Mouse (Mus musculus) midbrain, postnatal 0 days (tissue): ENCODE data around the gene Platr17. TPM values are rescaled to one million over a fixed set of nuclear protein-coding genes. Genes with fewer than 3 reads are reported as not detected.
"Not testable (repeated sequence)": the region's sequence is repeated elsewhere in the genome, so short reads cannot be mapped to it uniquely, and the experiment has no call there.

ENCODE experiments used
- ATAC-seq: fragments of 200-750 bp; cut with Nextera tagmentation; 2 replicates; pipeline ENCODE4 v1.8.0; 2017; ENCODE audit warnings: moderate number of reproducible peaks, mild to moderate bottlenecking, moderate TSS enrichment, moderate library complexity; ENCODE audit not compliant: low FRiP score
- DNase-seq: peaks from one replicate; pipeline ENCODE4 v3.0.0-alpha.2; 2015; ENCODE audit warnings: low spot score
- H3K27ac ChIP-seq: fragments of 300-500 bp; sonication (generic); 2 replicates; pipeline ENCODE4 v1.5.1; 2014; ENCODE audit warnings: low read depth, mild to moderate bottlenecking, low read length, mixed read lengths
- H3K27me3 ChIP-seq: fragments of 300-500 bp; sonication (generic); 2 replicates; pipeline ENCODE4 v1.6.1; 2014; ENCODE audit warnings: low read length, control low read depth, mixed read lengths; ENCODE audit not compliant: insufficient read depth
- H3K36me3 ChIP-seq: fragments of 300-500 bp; sonication (generic); 2 replicates; pipeline ENCODE4 v1.6.1; 2014; ENCODE audit warnings: low read length, control low read depth, mixed read lengths; ENCODE audit not compliant: insufficient read depth
- H3K4me1 ChIP-seq: fragments of 300-500 bp; sonication (generic); 2 replicates; pipeline ENCODE4 v1.6.1; 2014; ENCODE audit warnings: mild to moderate bottlenecking, control low read depth, antibody characterized with exemption, low read length, mixed read lengths; ENCODE audit not compliant: insufficient read depth
- H3K4me2 ChIP-seq: fragments of 300-500 bp; sonication (generic); 2 replicates; pipeline ENCODE4 v1.6.1; 2014; ENCODE audit warnings: low read depth, mild to moderate bottlenecking, low read length, mixed read lengths; ENCODE audit not compliant: poor library complexity, severe bottlenecking
- H3K4me3 ChIP-seq: fragments of 300-500 bp; sonication (generic); 2 replicates; pipeline ENCODE4 v1.5.1; 2014; ENCODE audit warnings: low read depth, mild to moderate bottlenecking, low read length, moderate library complexity
- H3K9ac ChIP-seq: fragments of 300-500 bp; sonication (generic); replicated peaks from 2 replicates; pipeline ENCODE4 v1.6.1; 2014; ENCODE audit warnings: mild to moderate bottlenecking, low read length, moderate library complexity, mixed read lengths; ENCODE audit not compliant: poor library complexity, severe bottlenecking
- H3K9me3 ChIP-seq: fragments of 300-500 bp; sonication (generic); 2 replicates; pipeline ENCODE4 v1.6.1; 2016; ENCODE audit warnings: low read length, control low read depth
- CTCF ChIP-seq: IDR thresholded peaks from 2 replicates; pipeline ENCODE4 v1.5.1; 2016; ENCODE audit warnings: antibody characterized with exemption, mild to moderate bottlenecking
- WGBS: fragments of 180-500 bp; shearing (Covaris S2); extraction: QIAGEN DNeasy Blood & Tissue Kit; methylation state at CpG from one replicate; pipeline ENCODE4 v1.1.7; 2014; 5-methylcytosine and 5-hydroxymethylcytosine counted together
- polyA plus RNA-seq: library from polyadenylated mRNA; unstranded; fragments of >200 nt; fragmentation: Nextera tagmentation; extraction: Ambion mirVana; gene quantifications from 2 replicates; pipeline ENCODE4 v1.2.1, GENCODE M21; 2015
- total RNA-seq: library from RNA; depleted of rRNA; stranded (reverse); fragments of >200 nt; gene quantifications from 2 replicates; pipeline ENCODE4 v1.2.3, GENCODE M21; 2014; rRNA removed

Gene Platr17
- total RNA-seq, result 0.22 and 0.33 TPM in 2 replicates
- 1.4 and 1.5 TPM in 2 replicates for polyA plus RNA-seq

DNA sequence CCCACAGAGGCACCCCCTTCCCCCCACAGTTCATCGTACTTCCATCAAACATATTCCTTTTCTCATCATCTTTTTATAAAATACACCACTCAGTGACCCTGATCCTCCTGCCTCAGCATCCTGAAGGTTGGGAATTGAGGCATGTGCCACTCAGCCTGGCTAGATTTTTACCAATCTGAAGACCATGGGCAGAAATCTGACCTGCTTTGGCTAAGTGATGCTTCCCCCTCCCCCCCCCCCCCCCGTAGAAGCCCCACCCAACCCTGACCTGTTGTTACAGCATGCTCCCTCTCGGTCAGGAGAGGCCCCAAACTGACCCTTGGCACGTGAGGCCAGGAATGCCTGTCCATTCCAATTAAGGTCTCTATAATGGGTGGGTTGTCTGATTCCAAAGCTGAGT lies at the start of gene Platr17:
Platr17 (plus strand) TSS at position 301 of the 400 bp plus-strand sequence.
- WGBS, result 36% methylated on average over 3 of the region's 4 CpGs
- ATAC-seq, H3K36me3 ChIP-seq, H3K4me1 ChIP-seq, H3K27ac ChIP-seq, H3K4me2 ChIP-seq, DNase-seq, H3K9ac ChIP-seq, H3K4me3 ChIP-seq, H3K27me3 ChIP-seq, H3K9me3 ChIP-seq: not testable (repeated sequence)

DNA sequence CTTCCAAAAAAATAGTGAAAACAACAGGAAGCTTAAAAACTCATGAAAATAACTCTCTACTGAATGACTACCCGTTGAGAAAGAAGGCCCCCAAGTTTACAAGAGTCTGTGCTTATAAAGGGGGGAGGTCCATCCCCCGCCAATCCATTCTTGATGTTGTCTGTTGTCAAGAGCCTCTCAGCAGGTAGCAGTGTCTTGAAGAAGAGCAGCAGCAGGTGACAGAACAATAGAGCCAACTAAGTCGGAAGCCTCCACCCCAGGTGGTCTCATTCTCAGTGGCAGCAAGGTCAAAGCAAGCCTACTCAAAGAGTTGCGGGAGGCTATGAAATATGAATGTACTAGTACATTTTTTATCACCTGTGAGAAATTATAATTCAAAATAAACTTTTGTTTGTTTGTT lies 47.1 kb upstream of the Platr17 start:
- Histone ChIP-seq H3K9ac (no peak overlapping the region), H3K4me1 (no peaks in the 10 kb centered on the region), H3K4me3 (no peak overlapping the region), H3K9me3 (no peaks in the 10 kb centered on the region), H3K4me2 (no peak overlapping the region), H3K27me3 (no peaks in the 10 kb centered on the region), H3K36me3 (no peaks in the 10 kb centered on the region), H3K27ac (no peak overlapping the region)
- 64% methylated on average over 4 of the region's 4 CpGs for WGBS
- no peak for TF ChIP-seq CTCF
- DNase-seq, result no peak
- ATAC-seq, result no peak

- H3K27me3 ChIP-seq, result no peaks in the 10 kb centered on the region
- no peaks in the 10 kb centered on the region for H3K9me3 ChIP-seq
- peak; percentile 44 for TF ChIP-seq CTCF
- no peak for ATAC-seq
- no peaks in the 10 kb centered on the region for H3K36me3 ChIP-seq
- WGBS, result 33% methylated on average over 9 of the region's 9 CpGs
- DNase-seq, result peak; percentile 15
- no peak overlapping the region for H3K4me3 ChIP-seq
- no peaks in the 10 kb centered on the region for H3K4me1 ChIP-seq
- no peak overlapping the region for H3K4me2 ChIP-seq
- no peak overlapping the region for H3K27ac ChIP-seq
- H3K9ac ChIP-seq, result no peak overlapping the region
Observed at GRCm38 (mm10) chr17:33865330-33866030, 39.5 kb upstream of the Platr17 start.

GRCm38 (mm10) chr17:33873537-33873936 lies 31.4 kb upstream of the Platr17 start, which contains the start of gene Gm7029:
Gene Gm7029 (plus strand): TSS chr17:33873837.
- not testable (repeated sequence) for H3K27ac ChIP-seq, ATAC-seq, H3K36me3 ChIP-seq, H3K4me1 ChIP-seq, H3K4me2 ChIP-seq, H3K9ac ChIP-seq, H3K4me3 ChIP-seq, DNase-seq, H3K27me3 ChIP-seq, H3K9me3 ChIP-seq
- WGBS, result 74% methylated on average over 3 of the region's 12 CpGs

DNA sequence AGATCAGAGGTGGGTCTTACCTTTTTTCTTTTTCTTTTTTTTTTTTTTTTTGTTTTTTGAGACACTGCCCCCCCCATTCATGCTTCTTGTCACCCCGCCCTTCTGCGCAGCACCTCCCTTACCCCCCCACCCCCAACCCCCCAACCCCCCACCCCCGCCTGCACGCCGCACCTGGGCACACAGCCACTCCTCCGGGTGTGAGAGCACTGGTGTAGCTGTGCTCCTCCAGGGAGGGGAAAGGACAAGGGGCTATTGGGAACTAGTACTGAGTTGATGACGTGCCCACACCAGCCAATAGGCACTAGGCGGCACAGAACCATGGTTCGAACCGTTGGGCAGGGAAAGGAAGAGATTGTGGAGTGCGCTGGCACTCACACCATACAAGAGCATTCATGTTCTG lies 30.5 kb upstream of the Platr17 start:
- Histone ChIP-seq H3K27ac (no peak overlapping the region), H3K4me2 (no peak overlapping the region), H3K4me1 (no peaks in the 10 kb centered on the region), H3K9me3 (no peaks in the 10 kb centered on the region), H3K9ac (no peak overlapping the region), H3K4me3 (no peak overlapping the region), H3K36me3 (no peaks in the 10 kb centered on the region), H3K27me3 (no peaks in the 10 kb centered on the region)
- ATAC-seq (no peak), DNase-seq (no peak)
- TF ChIP-seq CTCF, result no peak
- 93% methylated on average over 9 of the region's 11 CpGs for WGBS

- not testable (repeated sequence) for H3K4me1 ChIP-seq
Observed at GRCm38 (mm10) chr17:33875797-33876196, 29.1 kb upstream of the Platr17 start.

DNA sequence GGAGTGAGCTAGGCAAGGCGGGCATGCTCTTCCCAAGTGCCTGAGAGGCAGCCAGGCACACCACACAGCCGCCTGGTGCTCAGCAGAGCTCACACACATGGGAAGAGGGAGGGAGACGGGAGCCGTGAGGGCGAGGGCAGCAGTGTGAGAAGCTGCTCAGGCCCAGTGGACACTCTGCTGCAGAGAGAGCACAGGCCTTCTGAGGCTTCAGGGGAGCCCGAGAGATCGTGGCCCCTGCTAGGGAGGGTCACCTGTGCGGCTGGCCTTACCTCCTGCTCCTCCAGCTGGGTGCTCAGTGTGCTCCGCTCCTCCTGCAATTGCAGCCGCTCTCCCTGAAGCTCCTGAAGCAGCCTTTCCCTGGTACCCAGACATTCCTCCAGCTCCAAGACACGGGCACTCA lies 20.6 kb upstream of the Platr17 start:
- not testable (repeated sequence) for ATAC-seq, H3K27ac ChIP-seq

More at GRCm38 (mm10) chr17:33875797-33876196, 29.1 kb upstream of the Platr17 start:
- peak; percentile 18; the same call in 1 of the 2 replicates for TF ChIP-seq CTCF
- DNase-seq, H3K4me3 ChIP-seq, H3K27me3 ChIP-seq, H3K9me3 ChIP-seq, ATAC-seq, H3K27ac ChIP-seq, H3K4me2 ChIP-seq, H3K36me3 ChIP-seq, H3K9ac ChIP-seq: not testable (repeated sequence)
- WGBS, result 81% methylated on average over 5 of the region's 5 CpGs

GRCm38 (mm10) chr17:33887802-33888201 lies 17.1 kb upstream of the Platr17 start:
- not testable (repeated sequence) for ATAC-seq, H3K27ac ChIP-seq, H3K4me3 ChIP-seq, H3K9me3 ChIP-seq, H3K27me3 ChIP-seq, H3K4me2 ChIP-seq, DNase-seq, H3K9ac ChIP-seq, H3K4me1 ChIP-seq, H3K36me3 ChIP-seq
- 80% methylated on average over 2 of the region's 2 CpGs for WGBS

More for the DNA sequence above, 20.6 kb upstream of the Platr17 start:
- H3K36me3 ChIP-seq, H3K4me1 ChIP-seq, H3K4me2 ChIP-seq, DNase-seq, H3K9ac ChIP-seq, H3K27me3 ChIP-seq, H3K4me3 ChIP-seq, H3K9me3 ChIP-seq: not testable (repeated sequence)
- WGBS, result 93% methylated on average over 8 of the region's 11 CpGs

GRCm38 (mm10) chr17:33888230-33888629 lies 16.7 kb upstream of the Platr17 start:
- not testable (repeated sequence) for H3K9ac ChIP-seq, ATAC-seq, H3K27ac ChIP-seq, H3K4me3 ChIP-seq, H3K4me1 ChIP-seq, DNase-seq, H3K27me3 ChIP-seq, H3K9me3 ChIP-seq, H3K36me3 ChIP-seq, H3K4me2 ChIP-seq
